Mouse (Mus musculus) limb, embryonic 12.5 days (tissue): ENCODE data around the gene Tmem255a. TPM values are rescaled to one million over a fixed set of nuclear protein-coding genes. Genes with fewer than 3 reads are reported as not detected.

Source experiments
- ATAC-seq: fragments of 200-750 bp; cut with Nextera tagmentation; 2 replicates; pipeline ENCODE4 v1.8.0; 2017; ENCODE audit warnings: low read depth, moderate TSS enrichment; ENCODE audit not compliant: insufficient number of reproducible peaks, insufficient read depth, low FRiP score, low TSS enrichment
- H3K27ac ChIP-seq: fragments of 300-500 bp; sonication (generic); 2 replicates; pipeline ENCODE4 v1.5.1; 2016; ENCODE audit warnings: mild to moderate bottlenecking, moderate library complexity
- H3K27me3 ChIP-seq: fragments of 300-500 bp; sonication (generic); 2 replicates; pipeline ENCODE4 v1.6.1; 2016; ENCODE audit warnings: mild to moderate bottlenecking, moderate library complexity
- H3K36me3 ChIP-seq: fragments of 300-500 bp; sonication (generic); 2 replicates; pipeline ENCODE4 v1.6.1; 2016; ENCODE audit warnings: mild to moderate bottlenecking, moderate library complexity
- H3K4me1 ChIP-seq: fragments of 300-500 bp; sonication (generic); replicated peaks from 2 replicates; pipeline ENCODE4 v1.6.1; 2016
- H3K4me2 ChIP-seq: fragments of 300-500 bp; sonication (generic); 2 replicates; pipeline ENCODE4 v1.6.1; 2016; ENCODE audit warnings: mild to moderate bottlenecking, moderate library complexity
- H3K4me3 ChIP-seq: fragments of 300-500 bp; sonication (generic); replicated peaks from 2 replicates; pipeline ENCODE4 v1.5.1; 2016; ENCODE audit warnings: mild to moderate bottlenecking
- H3K9ac ChIP-seq: fragments of 300-500 bp; sonication (generic); replicated peaks from 2 replicates; pipeline ENCODE4 v1.6.1; 2016; ENCODE audit warnings: mild to moderate bottlenecking, moderate library complexity
- H3K9me3 ChIP-seq: fragments of 300-500 bp; sonication (generic); 2 replicates; pipeline ENCODE4 v1.6.1; 2016; ENCODE audit warnings: mild to moderate bottlenecking, moderate library complexity
- WGBS: fragments of 180-500 bp; shearing (Covaris S2); methylation state at CpG from one replicate; pipeline ENCODE4 v1.1.7; 2016; 5-methylcytosine and 5-hydroxymethylcytosine counted together
- polyA plus RNA-seq: library from polyadenylated mRNA; unstranded; fragments of >200 nt; fragmentation: Nextera tagmentation; extraction: Ambion mirVana; gene quantifications from 2 replicates; pipeline ENCODE4 v1.2.1, GENCODE M21; 2016

Gene Tmem255a
- polyA plus RNA-seq = 23.7 and 27.8 TPM in 2 replicates

DNA sequence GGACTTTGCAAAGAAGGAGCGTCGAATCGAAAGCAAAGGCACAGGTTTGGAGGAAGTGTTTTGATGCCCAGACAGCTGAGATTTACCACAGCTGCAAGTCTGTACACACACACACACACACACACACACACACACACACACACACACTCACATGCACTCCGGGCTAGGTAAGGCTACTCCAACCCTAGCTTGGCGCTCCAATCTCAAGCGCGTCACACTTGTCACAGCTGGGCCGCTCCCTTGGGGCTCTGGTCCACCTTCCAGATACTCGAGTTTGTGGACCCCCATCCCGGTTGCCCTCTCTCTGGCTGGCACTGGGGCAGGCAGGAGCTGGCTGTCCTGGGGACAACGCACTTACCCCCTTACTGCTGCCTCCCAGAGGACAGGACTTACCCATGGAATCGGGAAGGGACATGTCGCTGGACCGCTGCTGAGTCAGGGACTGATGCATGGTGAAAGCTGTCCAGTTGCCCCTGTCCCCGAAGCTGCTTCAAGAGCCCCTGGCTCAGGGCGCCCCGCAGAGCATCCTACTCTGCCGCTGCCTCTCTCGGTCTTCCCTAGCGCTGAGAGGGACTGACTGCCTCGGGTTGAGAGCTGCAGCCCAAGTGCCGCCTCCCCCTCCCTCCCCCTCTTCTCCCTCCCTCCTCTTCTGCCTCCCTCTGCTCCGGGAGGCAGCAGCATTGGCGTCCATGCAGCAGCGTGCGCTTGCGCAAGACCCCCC lies at the start of gene Tmem255a:
TSS of gene Tmem255a (minus strand) at position 589 of the 721 bp plus-strand sequence.
- peaks cover 32% of the 10 kb centered on the region for H3K27me3 ChIP-seq
- H3K9ac ChIP-seq = no peak within 1 kb of the TSS
- ATAC-seq = no peak
- no peak within 1 kb of the TSS for H3K27ac ChIP-seq
- H3K4me2 ChIP-seq = peak within 1 kb of the TSS; percentile 61
- H3K9me3 ChIP-seq = no peaks in the 10 kb centered on the region
- 19% methylated on average over 27 of the region's 27 CpGs for WGBS
- no peaks in the 10 kb centered on the region for H3K36me3 ChIP-seq
- peak within 1 kb of the TSS; percentile 34 for H3K4me3 ChIP-seq
- no peaks in the 10 kb centered on the region for H3K4me1 ChIP-seq

DNA sequence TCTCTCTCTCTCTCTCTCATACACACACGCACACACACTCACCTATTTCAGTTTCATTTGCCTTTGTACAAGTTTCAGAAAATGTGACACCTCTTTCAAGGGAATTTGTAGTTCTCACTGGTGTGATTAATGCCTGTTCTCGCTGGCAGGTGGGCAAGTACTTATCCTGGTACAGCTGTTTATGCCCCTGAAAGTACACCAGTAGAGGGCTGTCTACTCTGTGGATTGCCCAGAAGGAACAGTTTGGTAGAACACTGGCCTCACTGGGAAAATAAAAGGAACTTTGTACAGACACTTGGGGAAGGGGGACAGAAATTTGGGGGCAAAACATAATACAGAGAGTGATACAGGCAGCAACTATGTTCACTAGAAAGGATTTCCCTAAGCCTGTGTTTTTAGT lies 7.4 kb upstream of the Tmem255a start:
- Histone ChIP-seq H3K27me3 (no peaks in the 10 kb centered on the region), H3K4me2 (no peak overlapping the region), H3K4me1 (no peaks in the 10 kb centered on the region), H3K4me3 (no peak overlapping the region), H3K9me3 (no peaks in the 10 kb centered on the region), H3K27ac (no peak overlapping the region), H3K9ac (no peak overlapping the region), H3K36me3 (no peaks in the 10 kb centered on the region)
- 37% methylated on average over 2 of the region's 2 CpGs for WGBS
- ATAC-seq = no peak

DNA sequence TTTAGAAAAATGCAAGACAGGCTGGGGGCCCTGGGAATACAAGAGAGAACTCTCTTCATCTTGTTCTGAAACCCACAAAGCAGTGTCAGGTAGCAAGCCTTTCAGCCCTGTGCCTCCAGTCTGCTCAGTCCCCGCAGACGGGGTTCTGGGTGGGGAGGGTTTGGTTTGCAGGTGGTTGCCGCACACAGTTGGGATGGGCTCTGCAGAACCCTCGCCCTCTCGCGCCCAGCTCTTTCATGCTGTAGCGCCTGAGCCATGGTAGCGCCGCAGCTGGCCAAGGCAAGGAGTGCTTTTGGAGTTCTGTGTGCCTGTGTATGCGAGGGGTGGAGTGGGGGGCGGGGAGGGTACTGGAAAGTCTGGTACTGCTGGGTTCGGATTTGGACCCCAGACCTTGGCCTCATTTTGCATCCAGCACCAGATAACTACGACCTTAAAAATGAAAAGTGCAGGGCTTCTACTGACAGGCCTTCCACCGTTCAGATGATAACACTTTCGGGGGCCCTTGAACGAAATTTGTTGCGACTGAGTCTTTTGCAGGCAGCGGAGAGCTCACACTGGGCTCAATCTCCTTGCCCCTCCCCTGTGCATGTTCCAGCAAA lies 1.8 kb downstream of the Tmem255a start:
- H3K36me3 ChIP-seq = no peaks in the 10 kb centered on the region
- H3K9me3 ChIP-seq = no peaks in the 10 kb centered on the region
- WGBS = 18% methylated on average over 18 of the region's 18 CpGs
- H3K27me3 ChIP-seq = peaks cover 32% of the 10 kb centered on the region
- no peak overlapping the region for H3K9ac ChIP-seq
- H3K27ac ChIP-seq = no peak overlapping the region
- peak overlapping the region; percentile 34 for H3K4me3 ChIP-seq
- no peaks in the 10 kb centered on the region for H3K4me1 ChIP-seq
- ATAC-seq = no peak
- H3K4me2 ChIP-seq = peak overlapping the region; percentile 61

DNA sequence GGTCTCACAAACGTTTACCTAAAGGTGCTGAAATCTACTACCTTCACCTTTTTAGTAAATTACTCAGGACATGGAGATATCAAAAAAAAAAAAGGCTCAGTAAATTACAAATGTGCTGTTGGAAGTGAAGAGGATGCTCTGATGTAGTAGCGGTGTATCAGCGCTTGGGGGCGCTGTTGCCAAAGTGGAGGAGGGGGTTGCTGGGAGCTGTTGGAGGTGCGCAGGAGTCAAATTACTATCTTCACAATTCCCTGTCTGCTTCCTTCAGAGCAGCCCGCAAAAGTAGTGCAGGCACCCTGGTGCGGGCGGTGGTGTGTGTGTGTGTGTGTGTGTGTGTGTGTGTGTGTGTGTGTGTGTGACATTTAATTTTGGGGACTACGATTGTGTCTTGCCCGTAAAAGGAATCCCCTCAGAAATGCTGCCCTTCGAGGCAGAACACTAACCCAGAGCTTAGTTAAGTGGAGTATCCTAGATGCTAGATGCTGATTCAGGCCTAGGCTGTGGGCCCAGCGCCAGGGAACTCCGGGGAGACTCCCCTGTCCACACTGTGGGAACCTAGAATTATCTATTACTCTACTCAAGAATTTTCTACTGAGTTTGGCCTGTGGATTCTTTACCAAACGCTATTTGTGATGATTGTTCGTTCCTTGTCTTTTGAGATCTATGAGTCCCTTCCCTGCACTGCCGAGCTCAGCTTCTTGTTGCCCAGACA lies 2.4 kb downstream of the Tmem255a start:
- no peak overlapping the region for H3K9ac ChIP-seq
- 0 out of 2 replicates have a peak, but pooled peaks have one; percentile 61 for ATAC-seq
- H3K27ac ChIP-seq = no peak overlapping the region
- no peaks in the 10 kb centered on the region for H3K36me3 ChIP-seq
- H3K4me1 ChIP-seq = no peaks in the 10 kb centered on the region
- H3K4me3 ChIP-seq = peak overlapping the region; percentile 34
- peak overlapping the region; percentile 61; the same call in 1 of the 2 replicates for H3K4me2 ChIP-seq
- WGBS = 17% methylated on average over 16 of the region's 16 CpGs
- peaks cover 32% of the 10 kb centered on the region for H3K27me3 ChIP-seq
- no peaks in the 10 kb centered on the region for H3K9me3 ChIP-seq

DNA sequence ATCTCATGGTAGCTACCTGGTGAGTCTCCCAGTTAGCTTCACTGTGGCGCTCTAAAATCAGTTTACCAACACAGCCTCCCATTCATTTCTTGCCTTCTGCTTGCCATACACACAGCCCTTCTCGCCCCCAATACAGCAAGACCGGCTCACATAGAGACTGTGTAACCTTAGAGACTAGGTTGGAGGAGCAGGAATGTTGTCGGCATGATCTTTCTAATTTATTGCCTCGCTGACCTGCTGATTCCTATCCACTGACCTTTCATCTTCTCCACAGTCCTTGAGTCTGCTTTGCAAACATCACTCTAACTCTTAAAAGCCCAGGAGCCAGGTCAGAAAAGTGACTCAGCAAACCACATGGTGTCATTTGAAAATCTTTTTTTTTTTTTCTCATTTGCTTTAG lies 4.6 kb downstream of the Tmem255a start:
- no peak overlapping the region for H3K4me3 ChIP-seq
- peaks cover 22% of the 10 kb centered on the region for H3K27me3 ChIP-seq
- no peak overlapping the region for H3K27ac ChIP-seq
- no peak overlapping the region for H3K9ac ChIP-seq
- H3K36me3 ChIP-seq = no peaks in the 10 kb centered on the region
- ATAC-seq = no peak
- 28% methylated on average over 5 of the region's 5 CpGs for WGBS
- H3K4me2 ChIP-seq = no peak overlapping the region
- no peaks in the 10 kb centered on the region for H3K9me3 ChIP-seq
- no peaks in the 10 kb centered on the region for H3K4me1 ChIP-seq

DNA sequence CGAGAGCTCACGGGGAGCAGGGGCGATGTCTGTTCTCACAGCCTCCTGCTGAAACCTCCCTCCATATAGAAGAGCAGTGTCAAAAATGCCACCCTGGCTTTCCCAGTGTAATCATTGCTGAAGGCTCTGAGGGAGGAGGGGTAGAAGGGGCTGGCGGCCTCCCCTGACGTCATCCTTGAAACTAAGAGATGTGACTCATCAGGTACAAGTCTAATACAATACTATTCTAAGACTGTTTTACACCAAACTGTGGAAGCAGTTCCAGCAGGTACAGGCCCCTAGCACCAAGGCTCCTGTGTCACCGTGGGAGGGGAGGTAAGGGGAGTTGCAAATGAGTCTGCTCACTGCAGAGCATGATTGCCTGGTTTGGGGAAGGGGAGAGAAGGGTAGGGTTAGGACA lies 5.1 kb downstream of the Tmem255a start:
- Histone ChIP-seq H3K9me3 (no peaks in the 10 kb centered on the region), H3K4me3 (no peak overlapping the region), H3K4me2 (no peak overlapping the region), H3K36me3 (no peaks in the 10 kb centered on the region), H3K27me3 (peaks cover 19% of the 10 kb centered on the region), H3K4me1 (no peaks in the 10 kb centered on the region), H3K27ac (no peak overlapping the region), H3K9ac (no peak overlapping the region)
- ATAC-seq = no peak
- WGBS = 30% methylated on average over 6 of the region's 6 CpGs

DNA sequence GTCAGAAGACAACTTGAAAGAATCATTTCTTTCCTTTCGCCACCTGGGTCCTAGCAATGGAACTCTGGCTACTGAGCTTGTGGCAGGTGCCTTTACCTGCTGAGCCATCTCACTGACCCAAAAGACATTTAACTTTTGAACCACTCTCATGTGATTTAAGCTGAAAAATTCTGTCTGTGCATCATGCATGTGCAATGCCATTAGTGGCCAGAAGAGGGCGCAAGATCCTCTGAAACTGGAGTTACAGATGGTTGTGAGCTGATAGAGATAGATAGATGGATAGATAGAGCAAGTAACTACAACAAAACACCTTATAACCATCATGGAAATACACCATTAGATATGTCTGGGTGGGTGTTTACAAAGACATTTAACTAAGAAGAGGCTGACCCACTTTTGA lies 14.5 kb downstream of the Tmem255a start:
- Histone ChIP-seq H3K9ac (no peak overlapping the region), H3K4me1 (no peaks in the 10 kb centered on the region), H3K4me2 (no peak overlapping the region), H3K27ac (no peak overlapping the region), H3K36me3 (no peaks in the 10 kb centered on the region), H3K27me3 (no peaks in the 10 kb centered on the region), H3K9me3 (no peaks in the 10 kb centered on the region), H3K4me3 (no peak overlapping the region)
- ATAC-seq = no peak
- 36% methylated on average over 2 of the region's 2 CpGs for WGBS

DNA sequence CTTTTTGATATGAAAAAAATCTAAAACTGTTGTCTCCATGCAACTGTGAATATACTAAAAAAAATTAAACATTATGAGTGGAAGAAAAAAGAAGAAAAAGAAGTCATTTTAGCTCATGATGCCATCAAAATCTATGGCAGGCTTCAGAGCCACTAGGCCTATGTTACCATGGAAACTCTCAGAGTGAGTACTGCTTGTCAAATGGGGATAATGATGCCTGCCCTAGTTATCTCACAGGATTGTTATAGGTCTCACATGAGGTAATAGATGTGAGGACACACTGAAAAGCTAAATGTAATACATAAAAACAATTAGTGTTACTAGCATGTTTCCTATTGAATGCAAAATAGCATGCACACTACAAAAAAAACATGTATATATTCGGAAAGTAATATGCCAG lies 22.4 kb downstream of the Tmem255a start:
- no peaks in the 10 kb centered on the region for H3K27me3 ChIP-seq
- H3K4me2 ChIP-seq = no peak overlapping the region
- H3K9ac ChIP-seq = no peak overlapping the region
- no peak overlapping the region for H3K27ac ChIP-seq
- ATAC-seq = no peak
- no peaks in the 10 kb centered on the region for H3K36me3 ChIP-seq
- no peak overlapping the region for H3K4me3 ChIP-seq
- WGBS = 91% methylated on average over 1 of the region's 1 CpGs
- no peaks in the 10 kb centered on the region for H3K9me3 ChIP-seq
- H3K4me1 ChIP-seq = no peaks in the 10 kb centered on the region

DNA sequence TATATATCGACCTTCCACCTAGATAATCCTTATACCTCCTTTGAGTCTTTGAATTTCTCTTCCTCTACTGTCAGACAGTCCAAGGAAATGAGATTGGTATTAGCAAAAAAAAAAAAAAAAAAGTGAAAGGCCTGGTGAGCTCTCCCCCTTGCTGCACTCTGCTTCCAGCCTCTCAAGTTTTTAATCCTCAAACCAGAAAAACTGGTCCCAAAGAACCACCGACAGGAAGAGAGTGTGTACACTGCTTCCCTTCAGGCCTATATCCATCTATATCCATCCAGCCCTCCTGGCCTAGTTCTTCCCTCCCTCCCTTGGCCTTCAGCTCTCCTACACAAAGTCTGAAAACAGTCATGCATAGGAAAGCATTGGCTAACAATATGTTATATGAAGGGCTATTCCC lies 29.5 kb downstream of the Tmem255a start:
- no peak for ATAC-seq
- H3K9me3 ChIP-seq = no peaks in the 10 kb centered on the region
- no peak overlapping the region for H3K4me3 ChIP-seq
- no peak overlapping the region for H3K27ac ChIP-seq
- H3K9ac ChIP-seq = no peak overlapping the region
- H3K36me3 ChIP-seq = no peaks in the 10 kb centered on the region
- no peak overlapping the region for H3K4me2 ChIP-seq
- 0 out of 2 replicates have a peak, but pooled peaks cover 2% of the 10 kb centered on the region for H3K27me3 ChIP-seq
- no peaks in the 10 kb centered on the region for H3K4me1 ChIP-seq
- WGBS = 51% methylated on average over 2 of the region's 2 CpGs

DNA sequence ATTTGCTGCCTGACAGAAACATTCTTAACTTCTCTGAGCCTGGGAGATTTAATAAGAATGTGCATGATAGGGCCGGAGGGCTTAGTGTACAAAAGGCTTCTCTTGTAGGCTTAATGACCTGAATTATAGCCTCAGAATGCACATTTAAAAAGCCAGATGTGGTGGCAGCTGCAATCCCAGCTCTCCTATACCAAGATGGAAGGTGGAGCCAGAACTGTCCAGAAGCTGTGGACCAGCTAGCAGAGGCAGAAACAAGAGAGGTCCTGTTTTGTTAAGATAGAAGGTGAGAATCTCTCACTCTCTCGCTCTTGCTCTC lies 34.6 kb downstream of the Tmem255a start:
- Histone ChIP-seq H3K36me3 (no peaks in the 10 kb centered on the region), H3K9me3 (no peaks in the 10 kb centered on the region), H3K4me1 (no peaks in the 10 kb centered on the region; the same call in 1 of the 2 replicates), H3K4me2 (no peak overlapping the region), H3K27me3 (no peaks in the 10 kb centered on the region), H3K4me3 (no peak overlapping the region), H3K9ac (no peak overlapping the region), H3K27ac (peak overlapping the region; percentile 73)
- 53% methylated on average over 2 of the region's 2 CpGs for WGBS
- peak; percentile 81 for ATAC-seq

DNA sequence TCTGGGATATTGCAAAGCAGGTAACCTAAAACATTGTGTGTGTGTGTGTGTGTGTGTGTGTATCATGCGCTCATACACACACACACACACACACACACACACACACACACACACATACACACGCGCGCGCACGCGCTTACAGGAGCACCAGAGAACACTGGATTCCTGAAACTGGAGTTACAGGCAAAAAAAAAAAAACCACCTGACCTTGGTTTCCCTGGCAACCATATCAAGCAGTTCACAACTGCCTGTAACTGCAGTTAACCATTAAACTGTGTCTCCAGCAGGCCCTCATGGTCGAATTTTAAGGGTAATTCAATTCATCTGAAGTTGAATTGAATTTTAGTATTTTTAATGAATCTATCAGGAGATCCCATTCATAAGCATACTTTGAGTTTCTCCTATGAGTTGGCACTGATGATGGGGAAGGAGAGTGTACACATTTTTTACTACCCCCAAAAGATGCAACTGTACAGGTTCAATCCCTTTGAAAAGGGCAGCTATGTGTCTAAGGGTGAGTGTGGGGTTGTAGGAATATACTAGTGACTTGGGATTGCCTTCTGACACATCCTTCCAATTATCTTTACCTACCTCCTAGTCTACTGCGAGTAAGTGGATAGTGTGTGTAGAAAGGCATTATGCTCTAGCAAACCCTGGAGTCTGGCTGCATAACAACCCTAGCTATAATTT lies 35.1 kb downstream of the Tmem255a start:
- Histone ChIP-seq H3K4me1 (no peaks in the 10 kb centered on the region; the same call in 1 of the 2 replicates), H3K9me3 (no peaks in the 10 kb centered on the region), H3K9ac (no peak overlapping the region), H3K27ac (peak overlapping the region; percentile 73; the same call in 1 of the 2 replicates), H3K4me3 (no peak overlapping the region), H3K27me3 (no peaks in the 10 kb centered on the region), H3K4me2 (no peak overlapping the region), H3K36me3 (no peaks in the 10 kb centered on the region)
- peak; percentile 80 for ATAC-seq
- 68% methylated on average over 9 of the region's 9 CpGs for WGBS
